Mouse (Mus musculus) erythroblast, embryonic 14.5 days (primary cell): ENCODE data around the gene Tiam1.

Source experiments
- GATA1 ChIP-seq: IDR thresholded peaks from 2 replicates; pipeline ENCODE4 v1.6.1; 2012; ENCODE audit warnings: low read length, inconsistent platforms, mixed read lengths
- TAL1 ChIP-seq: IDR thresholded peaks from 3 replicates; pipeline ENCODE4 v1.6.1; 2012; ENCODE audit warnings: low read length, inconsistent platforms, mixed read lengths

GRCm38 (mm10) chr16:90143760-90144516, at the start of gene Tiam1:
- TF ChIP-seq GATA1, result no peak
- no peak for TF ChIP-seq TAL1
